Mouse (Mus musculus) induced T-regulatory cell, adult 2 months (primary cell): ENCODE data around the gene Pla1a.
A peak's percentile ranks its signal among the peaks of the same experiment; 100 is the strongest.

Experiments used
- DNase-seq: peaks from one replicate; pipeline ENCODE4 v3.0.0-alpha.2; 2012; ENCODE audit warnings: low read depth

The Pla1a gene

DNA sequence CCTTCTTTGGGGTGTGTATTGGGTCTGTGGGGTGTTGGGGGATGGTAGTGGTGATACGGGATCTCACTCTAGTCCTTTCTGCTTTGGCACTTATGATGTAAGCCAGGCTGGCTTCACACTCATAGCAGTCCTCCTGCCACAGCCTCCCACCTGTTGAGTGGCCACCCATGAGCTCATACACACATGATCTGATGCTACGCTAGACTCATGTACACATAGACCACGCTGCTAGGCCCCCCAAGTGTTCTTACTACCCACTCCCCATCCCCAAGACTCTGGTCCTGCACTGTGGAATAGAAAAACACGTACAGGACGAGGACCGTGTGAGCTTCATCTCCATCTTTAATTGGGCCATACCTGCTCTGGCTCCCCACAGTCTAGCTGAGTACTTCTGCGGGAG lies 63.9 kb downstream of the Pla1a start:
- DNase-seq, result no peak

DNA sequence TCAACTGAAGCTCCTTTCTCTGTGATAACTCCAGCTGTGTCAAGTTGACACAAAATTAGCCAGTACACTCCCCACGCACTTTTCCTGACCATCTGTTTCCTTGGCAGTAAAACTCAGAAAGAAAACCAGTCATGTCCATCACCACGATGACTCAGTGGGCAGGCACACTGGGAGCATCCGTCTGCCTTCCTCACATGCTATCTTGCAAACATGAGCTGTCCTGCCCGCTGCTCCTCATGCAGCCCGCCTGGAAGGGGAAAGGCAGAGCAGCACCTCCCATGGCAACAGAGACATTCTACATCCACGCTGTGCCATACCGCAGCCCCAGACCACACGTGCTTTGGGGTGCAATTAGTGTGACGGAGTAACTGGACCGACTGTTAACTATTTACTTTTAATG lies 64.6 kb downstream of the Pla1a start:
- DNase-seq, result no peak

DNA sequence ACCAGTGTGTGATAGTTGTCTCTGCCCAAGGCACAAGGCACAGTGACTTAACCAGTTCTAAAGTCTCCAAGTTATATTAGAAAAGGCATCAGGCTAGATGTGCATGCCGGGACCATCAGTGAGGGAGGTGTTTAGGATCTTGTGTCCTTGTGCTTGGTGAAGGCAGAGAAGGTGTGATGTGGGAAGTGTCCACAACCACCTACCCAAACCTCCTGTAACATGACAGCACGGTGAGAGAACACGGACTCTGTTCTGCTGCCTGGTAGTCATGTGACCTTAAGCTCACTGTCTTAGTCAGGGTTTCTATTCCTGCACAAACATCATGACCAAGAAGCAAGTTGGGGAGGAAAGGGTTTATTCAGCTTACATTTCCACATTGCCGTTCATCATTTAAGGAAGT lies 66.7 kb downstream of the Pla1a start:
- no peak for DNase-seq

DNA sequence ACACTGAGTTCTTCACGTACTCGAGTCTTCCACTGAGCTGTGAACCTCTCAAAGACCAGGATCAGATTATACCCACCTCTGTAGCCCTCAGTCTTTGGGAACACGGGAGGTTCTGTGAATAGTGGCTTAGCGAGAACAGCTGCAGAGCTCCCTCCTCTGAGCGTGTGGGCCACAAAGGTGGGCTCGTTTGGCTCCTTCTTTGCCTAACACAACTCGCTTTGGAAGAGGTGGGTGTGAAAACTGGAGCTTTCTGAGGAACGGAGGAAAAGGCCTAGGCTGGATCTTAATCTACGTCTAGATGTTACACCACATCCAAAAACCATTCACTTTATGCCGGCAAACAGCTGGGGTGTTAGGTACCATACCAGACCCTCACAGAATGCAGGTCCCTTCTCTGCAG lies 67.6 kb downstream of the Pla1a start:
- DNase-seq, result no peak

DNA sequence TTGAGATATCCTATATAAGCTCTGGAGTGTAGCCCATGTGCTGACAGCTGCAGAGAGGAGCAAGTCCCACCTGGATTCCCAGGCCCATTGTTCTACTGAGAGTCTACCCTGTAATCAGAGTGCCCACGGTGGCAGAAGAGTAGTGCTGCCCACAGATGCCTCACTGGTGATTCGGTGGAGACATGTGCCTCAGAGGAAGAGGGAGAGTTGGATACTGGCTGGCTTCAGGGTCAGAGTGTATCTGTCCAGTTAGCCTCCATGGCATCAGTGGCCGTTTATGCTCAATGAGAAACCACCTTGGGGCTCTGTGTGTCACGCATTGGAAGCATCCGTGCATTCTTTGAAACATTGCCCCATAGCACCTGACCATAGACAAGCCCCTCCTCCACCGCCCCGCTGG lies 69.3 kb downstream of the Pla1a start:
- no peak for DNase-seq

DNA sequence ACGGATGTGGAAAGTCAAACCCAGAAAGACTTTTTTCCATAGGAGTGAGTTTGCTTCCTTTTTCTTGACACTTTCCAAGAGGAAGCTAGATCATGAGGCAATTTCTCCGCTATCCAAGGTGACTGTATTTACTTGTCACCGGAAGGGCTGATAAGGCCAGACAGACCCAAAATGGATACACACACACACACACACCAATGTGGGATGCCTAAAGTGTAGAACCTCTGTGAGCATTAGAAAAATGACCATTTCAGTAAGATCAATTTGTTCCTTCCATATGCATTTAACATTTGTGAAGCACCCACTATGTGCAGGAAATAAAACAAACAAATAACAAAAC lies 69.7 kb downstream of the Pla1a start:
- no peak for DNase-seq

DNA sequence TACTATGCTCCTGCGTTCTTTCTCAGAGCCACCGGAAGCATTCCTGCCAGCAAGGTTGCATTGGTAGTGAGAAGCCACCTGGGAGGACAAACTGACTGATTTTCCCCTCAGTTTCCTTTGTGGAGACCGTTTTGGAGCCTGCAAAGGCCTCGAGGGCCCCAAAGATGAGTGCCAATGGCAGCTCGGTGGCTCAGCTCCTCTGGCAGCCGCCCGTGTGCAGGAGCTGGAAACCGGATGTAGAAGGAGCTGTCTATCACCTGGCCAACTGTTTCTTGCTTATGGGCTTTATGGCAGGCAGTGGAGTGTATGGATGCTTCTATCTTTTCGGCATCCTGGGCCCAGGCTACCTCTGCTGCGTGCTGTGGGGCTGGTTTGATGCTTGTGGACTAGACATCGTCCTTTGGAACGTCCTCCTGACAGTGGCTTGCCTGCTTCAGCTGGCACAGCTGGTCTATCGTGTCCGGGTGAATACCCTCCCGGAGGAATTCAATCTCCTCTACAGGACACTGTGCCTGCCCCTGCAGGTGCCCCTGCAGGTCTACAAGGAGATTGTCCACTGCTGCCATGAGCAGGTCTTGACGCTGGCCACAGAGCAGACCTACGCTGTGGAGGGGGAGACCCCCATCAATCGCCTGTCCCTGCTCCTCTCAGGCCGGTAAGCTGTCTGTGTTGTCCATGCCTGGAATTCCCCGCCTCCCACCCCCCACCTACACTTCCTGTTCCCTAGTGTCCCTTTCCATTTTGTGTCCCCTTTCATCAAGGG lies 70.3 kb downstream of the Pla1a start:
- DNase-seq, result no peak

DNA sequence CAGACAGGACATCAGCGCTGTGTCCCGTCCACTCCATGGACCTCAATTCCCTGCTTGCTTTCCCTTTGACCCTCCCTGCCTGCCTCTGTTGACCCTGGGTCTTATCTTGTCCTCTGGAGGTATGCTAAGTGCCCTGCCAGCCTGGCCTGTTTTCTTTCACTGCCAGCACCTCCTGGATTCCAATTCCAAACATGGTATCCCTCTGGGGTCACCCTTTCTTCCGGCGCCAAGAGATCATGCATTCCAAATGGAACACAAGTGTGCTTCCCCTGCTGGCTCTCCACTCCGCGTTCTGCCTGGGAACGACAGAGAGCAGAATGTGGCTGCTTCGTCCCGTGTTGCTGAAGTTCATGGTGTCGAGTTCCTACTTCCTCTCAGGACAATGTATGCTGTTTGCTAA lies 71.0 kb downstream of the Pla1a start, which contains the start of gene Popdc2:
Gene Popdc2 (plus strand): TSS at position 277 of the 400 bp plus-strand sequence.
- DNase-seq, result no peak

DNA sequence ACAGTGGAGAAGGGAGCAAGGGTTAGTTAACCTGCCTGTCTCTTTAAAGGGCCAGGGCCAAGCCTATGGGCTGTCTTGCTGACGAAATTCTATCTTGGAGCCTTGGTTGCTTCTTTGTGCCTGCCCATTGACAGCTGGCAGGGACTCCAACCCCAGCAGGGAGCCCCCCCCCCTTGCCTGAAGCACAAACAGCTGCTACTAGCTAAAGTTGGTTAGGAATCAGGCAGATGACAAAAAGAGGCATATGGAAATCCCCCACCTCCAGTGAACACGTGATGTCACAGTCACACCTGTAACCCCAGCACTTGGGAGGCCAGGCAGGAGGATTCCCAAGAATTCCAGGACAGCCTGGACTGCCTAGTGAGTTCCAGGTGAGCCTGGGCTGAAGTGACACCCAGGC lies 72.6 kb downstream of the Pla1a start:
- DNase-seq, result peak; percentile 59

DNA sequence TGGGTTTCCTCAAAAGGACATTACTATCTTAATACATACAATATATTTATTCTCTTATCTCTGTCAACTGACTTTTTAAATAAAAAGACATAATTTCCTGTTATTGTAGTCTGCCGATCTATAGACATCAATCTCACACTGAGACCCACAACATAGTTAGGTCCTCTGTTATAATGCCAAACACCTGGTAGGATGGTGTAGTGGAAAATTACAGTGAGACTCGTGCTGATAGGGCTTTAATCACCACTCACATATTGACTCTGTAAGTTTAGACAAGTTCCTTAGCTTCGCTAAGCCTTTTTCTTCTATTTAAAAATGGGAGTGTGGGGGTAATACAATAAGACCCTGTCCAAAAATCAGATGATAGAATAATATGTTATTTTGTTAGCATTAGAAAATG lies 73.1 kb downstream of the Pla1a start:
- DNase-seq, result no peak

DNA sequence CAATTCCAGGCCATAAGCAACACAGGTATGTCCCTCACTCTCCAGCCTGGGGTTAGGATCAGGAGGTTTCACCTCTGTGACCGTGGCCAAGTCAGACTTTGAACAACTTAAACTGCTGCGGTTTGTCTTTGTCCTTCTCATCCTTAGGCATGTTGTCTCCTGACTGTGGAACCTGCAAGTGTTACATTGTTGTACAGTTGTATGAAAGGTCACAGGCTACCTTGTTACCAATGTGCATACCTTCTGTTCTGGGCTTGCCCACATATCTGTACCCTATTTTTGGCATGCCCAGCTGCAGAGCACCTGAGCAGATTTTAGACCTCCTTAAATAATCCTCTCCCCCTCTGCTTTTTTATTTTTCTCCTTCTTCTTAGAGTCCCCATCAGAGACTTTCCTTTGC lies 73.7 kb downstream of the Pla1a start:
- DNase-seq, result peak; percentile 43

DNA sequence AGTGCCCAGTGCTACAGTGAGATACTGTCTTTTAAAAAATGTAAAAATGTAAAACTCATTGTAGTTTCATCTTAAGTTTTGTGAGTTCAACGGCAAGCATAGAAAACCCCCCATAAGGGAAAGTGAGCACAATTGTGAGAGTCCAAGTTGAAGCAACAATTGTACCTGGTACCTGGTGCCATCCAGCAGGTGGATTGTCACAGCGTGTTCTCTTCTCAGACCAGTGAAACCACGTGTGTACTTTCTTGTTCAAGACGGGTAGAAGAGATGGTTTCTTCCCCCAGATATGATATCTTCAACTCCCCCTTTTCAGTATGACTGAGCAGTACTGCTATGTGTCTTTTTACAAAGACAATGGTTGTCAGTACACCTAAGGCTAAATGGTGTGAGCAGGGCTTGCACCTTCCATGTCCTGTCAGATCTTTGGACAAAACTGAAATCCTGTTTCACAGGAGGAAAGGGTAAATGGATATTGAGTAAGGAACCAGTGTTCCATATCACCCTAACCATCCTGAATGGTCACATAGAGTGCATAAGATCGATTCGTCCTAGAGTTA lies 74.6 kb downstream of the Pla1a start:
- peak; percentile 56 for DNase-seq

DNA sequence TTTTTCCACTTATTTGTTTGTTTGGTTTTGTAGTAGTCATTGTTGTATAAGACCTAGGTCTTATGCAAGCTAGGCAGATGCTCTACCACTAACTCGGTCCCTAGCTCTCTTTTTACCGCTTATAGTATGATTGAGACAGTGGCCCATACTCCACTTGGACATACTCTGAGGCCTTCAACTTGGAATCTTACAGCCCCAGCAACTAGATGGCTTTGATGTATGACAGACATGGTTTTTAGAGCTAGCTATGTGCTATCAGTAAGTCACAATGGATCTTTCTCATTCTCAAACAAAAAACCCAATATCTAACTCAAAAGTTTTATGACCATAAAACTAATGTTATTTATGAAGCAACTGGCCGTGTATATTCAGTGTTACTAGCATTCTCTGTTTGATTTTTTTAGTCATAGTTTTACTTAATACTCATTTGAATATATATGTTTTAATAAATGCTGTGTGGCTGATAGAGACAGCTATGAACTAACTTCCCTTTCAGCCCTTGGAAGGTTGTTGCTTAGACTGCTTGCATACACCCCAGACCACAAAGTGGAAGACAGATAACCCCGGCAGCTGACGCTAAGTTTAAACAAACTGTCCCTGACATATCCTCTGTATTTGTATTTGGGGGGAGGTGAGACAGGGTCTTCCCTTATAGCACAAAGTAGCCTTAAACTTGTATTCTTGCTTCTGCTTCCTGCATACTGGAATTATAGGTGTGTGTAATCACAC lies 78.6 kb downstream of the Pla1a start:
- peak; percentile 25 for DNase-seq

DNA sequence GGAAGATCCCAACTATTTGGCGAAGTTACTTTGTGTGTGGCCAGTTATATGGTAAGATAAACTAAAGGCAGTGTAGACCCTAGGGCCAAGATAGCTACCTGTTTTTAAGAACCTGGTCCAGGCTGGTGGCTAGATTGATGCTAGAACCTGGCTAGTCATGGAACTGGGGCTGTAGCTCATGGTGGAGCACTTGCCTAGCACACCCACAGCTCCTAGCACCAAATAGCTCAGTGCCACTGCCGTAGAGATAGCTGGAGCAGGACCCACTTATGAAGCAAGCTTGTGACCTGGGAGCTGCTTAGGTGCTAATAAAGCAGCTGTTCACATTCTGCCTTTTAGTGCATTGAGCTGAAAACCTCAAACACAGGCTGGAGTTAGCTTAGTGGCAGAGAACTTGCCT lies 79.3 kb downstream of the Pla1a start:
- DNase-seq, result peak; percentile 42

DNA sequence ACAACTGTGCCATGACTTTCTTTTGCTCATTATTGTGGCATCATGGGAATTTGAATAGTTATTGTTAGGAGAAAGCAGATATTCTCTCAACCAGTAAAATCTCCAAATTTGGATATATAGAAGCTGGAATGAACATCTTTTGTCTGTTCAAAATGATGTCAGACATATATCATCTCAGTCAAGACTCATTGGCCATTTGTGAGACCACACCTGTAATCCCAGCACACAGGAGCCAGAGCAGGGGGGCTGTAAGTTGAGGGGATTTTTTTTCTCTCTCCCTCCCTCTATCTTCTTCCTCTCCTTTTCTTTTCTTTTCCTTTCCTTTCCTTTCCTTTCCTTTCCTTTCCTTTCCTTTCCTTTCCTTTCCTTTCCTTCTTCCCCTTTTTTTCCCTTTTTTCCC lies 80.1 kb downstream of the Pla1a start:
- DNase-seq, result peak; percentile 34

DNA sequence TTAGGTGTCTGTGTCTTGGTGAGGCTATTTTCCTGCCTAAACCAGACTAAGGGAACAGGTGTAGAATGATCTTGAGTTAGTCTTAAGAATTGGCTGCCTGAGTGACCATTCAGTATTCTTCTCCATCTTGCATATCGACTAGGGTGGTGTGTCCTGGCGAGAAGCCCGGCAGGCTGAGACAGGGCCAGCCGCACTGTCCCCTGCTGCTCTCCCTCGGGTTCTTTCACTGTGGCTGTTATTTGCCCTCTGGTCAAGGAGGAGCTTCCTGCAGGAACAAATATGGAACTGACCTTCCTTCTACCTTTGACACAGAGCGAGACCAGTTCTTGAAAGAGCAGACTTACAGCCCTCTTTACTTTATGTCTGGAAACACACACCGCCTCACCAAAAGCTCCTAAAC lies 80.9 kb downstream of the Pla1a start:
- peak; percentile 24 for DNase-seq

DNA sequence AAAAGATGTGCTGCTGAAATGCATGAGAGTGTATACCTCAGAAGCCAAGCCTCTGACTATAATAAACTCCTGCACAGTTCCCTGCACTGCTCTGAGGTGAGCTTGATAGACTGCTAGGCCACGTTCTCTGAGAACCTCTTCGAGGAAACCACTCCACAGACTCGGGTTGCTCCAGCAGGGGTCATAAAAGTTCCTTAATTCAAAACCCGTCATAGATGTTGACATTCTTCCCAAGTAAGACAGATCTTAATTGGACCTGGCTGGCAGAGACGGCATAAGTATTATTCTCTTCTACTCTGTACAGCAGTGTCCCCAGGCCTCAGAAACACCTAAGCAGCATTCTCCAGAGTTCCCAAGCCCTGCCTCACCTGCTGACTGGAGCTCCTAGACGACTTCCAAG lies 82.0 kb downstream of the Pla1a start:
- DNase-seq, result no peak

DNA sequence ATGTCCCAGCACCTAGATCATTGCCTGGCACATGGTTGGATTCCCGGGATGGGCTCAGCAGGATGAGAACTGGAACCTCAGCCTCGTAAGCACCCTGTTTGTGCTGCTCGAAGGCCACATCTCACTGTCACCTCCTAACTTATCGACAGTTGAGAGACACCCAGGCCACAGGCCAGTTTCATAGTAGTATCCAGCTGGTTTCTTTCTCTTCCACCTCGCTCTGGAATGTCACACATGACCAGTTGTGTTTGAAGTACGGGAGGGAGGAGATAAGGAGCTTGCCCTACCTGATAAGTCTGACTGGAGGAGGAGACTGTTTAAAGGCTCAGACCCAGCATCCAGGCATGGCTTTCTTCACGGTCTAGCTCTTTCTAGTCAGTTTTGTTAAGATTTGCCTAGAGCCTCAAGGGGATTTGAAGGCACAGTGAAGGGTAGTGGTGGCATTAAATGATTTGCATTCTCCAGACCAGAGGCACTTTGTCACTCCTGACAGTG lies 82.5 kb downstream of the Pla1a start:
- DNase-seq, result no peak

DNA sequence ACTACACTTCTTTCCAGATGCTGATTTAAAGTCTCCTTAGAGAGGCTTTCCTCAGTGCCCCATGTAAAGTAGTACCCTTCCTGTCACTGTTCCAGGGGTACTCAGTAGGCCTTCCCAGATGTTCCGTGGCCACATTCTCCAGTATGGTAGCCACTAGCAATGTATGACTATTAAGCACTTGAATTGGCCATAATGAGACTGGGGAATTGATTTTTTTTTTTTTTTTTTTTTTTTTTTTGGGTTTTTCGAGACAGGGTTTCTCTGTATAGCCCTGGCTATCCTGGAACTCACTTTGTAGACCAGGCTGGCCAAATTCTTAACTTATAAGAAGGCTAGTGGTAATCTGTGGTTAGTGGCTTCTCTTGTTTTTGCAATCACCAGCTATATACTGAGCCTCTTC lies 83.1 kb downstream of the Pla1a start:
- DNase-seq, result no peak

DNA sequence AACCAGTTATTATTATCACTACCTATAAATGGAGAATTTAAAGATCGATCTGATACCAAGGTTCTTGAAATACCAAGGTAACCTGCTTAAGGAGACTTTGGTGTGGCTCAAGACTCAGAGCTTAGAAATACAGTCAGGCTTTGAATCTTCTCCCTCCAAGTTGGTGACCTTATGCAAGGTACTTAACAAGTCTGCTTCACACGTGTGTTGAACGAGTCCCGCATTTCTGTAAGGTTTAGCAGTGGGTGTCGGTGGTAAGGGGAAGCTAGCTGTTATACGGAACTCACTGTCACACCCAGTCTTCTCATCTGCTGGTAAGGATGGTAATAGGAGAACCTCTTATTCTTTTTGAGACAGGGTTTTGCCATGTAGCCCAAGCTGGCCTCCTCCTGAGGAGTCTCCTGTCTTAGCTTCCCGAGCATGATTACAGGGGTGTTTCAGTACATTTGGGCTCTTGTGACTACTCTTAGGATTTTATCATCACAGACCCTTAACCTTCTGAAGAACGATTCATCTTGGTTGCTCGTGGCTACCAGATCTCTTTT lies 84.7 kb downstream of the Pla1a start:
- peak; percentile 33 for DNase-seq

DNA sequence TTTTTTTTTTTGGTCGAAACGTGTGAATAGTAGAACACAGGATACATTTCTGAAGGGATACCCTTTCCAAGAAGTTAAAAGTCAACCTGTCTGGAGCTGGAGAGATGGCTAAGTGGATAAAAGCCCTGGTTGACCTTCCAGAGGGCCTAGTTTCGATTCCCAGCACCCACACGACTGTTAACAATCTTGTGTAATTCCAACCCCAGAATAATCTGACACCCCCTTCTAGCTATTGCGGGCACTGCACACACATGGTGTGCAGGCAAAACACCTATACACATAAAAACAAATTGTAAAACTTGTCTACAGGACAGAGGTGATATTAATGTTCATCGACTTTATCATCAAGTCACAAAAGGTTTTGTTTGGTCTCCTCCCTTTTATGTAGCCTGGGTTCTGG lies 85.4 kb downstream of the Pla1a start:
- DNase-seq, result peak; percentile 32

DNA sequence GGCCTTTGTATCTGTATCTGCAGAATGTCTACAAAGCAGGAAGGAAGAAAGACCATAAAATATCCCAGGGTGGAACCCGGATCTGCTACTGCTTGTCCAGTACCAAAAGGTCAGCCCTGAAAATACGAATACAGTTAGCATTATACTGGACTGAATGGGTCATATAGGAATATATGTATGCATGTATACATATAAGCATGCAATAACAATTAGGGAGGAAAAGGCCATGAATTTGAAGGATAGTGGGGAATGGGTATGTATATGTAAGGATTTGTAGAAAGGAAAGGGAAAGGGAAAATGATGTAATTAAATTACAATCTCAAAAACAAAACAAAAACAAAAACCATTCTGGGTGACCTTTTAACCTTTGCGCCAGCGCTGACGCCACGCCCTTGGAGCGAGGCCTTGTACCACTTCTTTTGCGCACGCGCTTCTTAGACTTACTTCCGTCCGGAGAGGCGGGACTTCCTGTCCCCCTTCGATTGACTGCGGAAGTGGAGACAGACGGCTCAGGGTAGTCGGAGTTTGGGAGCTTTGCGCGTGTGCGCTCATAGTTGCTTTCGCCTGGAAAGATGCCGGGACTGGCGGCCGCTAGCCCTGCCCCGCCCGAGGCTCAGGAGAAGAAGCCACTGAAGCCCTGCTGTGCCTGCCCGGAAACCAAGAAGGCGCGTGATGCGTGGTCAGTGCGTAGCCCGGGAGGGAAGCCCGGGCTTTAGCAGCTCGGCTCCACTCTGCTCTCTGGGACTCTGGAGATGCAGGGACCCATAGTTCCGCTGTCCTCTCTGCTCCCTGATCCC lies 86.2 kb downstream of the Pla1a start, which contains the start of the genes Cox17 and Gm21987:
Gene Cox17 (plus strand): TSS at position 463 of the 797 bp plus-strand sequence.
Gene Gm21987 (plus strand): TSS at position 512 of the 797 bp plus-strand sequence.
- peak; percentile 98 for DNase-seq
